ENCODE assay signal across 9 mouse cellular contexts in the genomic region with DNA sequence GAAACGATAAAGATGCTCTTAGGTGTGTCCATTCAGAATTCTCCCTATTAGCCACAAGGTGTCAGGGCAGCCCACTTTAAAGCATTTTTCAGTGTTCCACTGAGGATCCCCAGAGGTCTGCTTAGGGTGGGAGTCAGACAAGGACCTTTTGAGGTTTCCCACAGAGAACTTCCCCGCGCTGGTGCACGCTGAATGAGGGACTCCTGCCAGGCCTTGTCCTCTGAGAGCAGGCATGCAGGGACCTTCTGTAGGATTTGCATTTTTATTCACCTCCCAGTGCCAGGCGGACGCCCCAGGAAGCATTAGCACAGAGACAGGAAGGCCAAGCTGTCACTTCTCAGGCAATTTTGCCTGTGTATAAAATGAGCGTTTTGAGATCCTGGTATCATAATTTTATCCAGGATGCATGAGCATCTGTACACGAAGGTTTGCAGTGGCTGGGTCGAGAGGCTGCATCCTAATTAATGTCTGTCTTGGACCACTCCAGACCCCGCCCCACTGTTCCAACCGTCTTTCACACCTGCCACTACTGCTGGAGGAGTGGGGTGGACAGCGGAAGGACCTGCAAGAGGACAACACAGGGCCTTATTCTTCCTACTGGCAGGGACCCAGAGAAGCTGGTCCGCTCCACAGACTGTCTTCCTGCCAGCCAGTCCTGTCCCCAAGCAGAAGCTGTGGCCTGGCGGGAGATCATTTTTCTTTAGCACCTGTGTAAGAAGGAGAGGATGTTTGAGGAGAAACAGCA. TPM values are rescaled to one million over a fixed set of nuclear protein-coding genes. Genes with fewer than 3 reads are reported as not detected.
DNase-seq lines count a peak whose midpoint lies in the region; ATAC-seq and TF ChIP-seq lines count a peak whose summit lies in the region.
"Had no signal": no experiment of that assay in that cellular context is flagged by ENCODE, and none has a peak within 500 bp of the region (broad histone marks: within the 10 kb centered on the region; RNA-seq: fewer than 3 reads in every experiment).

No protein-coding gene starts in this region.

- intact Hi-C loops in gastrocnemius, postnatal 36 days (cut with DNase I): no loop called here

- no peak overlapping the region for H3K4me3 ChIP-seq in lung, embryonic 14.5 days (ENCODE audit: low read depth, low read length)
- H3K4me3 ChIP-seq in forebrain, embryonic 10.5 days: no peak overlapping the region
- H3K4me3 ChIP-seq: embryonic facial prominence, embryonic 12.5 days had no signal

- H3K9me3 ChIP-seq in lung, embryonic 14.5 days (ENCODE audit: low read depth, low read length): no peaks in the 10 kb centered on the region
- H3K9me3 ChIP-seq in forebrain, embryonic 10.5 days: no peaks in the 10 kb centered on the region
- H3K9me3 ChIP-seq: embryonic facial prominence, embryonic 12.5 days had no signal

- H3K27me3 ChIP-seq in lung, embryonic 14.5 days (ENCODE audit: insufficient read depth, low read length): no peaks in the 10 kb centered on the region
- H3K27me3 ChIP-seq in forebrain, embryonic 10.5 days (ENCODE audit: poor library complexity, severe bottlenecking): no peaks in the 10 kb centered on the region
- H3K27me3 ChIP-seq: embryonic facial prominence, embryonic 12.5 days had no signal

- no peak for ATAC-seq in lung, embryonic 14.5 days (ENCODE audit: insufficient read depth)

- no peak overlapping the region for H3K27ac ChIP-seq in lung, embryonic 14.5 days (ENCODE audit: low read depth)
- H3K27ac ChIP-seq in forebrain, embryonic 10.5 days: 0 out of 2 replicates have a peak overlapping the region, but pooled peaks have one; percentile 44
- H3K27ac ChIP-seq: embryonic facial prominence, embryonic 12.5 days had no signal

- H3K4me1 ChIP-seq in lung, embryonic 14.5 days (ENCODE audit: insufficient read depth): no peaks in the 10 kb centered on the region
- H3K4me1 ChIP-seq in forebrain, embryonic 10.5 days: peaks cover 16% of the 10 kb centered on the region
- H3K4me1 ChIP-seq: embryonic facial prominence, embryonic 12.5 days had no signal

- no peak overlapping the region for H3K4me2 ChIP-seq in lung, embryonic 14.5 days
- H3K4me2 ChIP-seq: embryonic facial prominence, embryonic 12.5 days had no signal

- no peaks in the 10 kb centered on the region for H3K36me3 ChIP-seq in lung, embryonic 14.5 days (ENCODE audit: insufficient read depth)
- H3K36me3 ChIP-seq in forebrain, embryonic 10.5 days (replicated peaks): no peaks in the 10 kb centered on the region
- H3K36me3 ChIP-seq: embryonic facial prominence, embryonic 12.5 days had no signal

- TF ChIP-seq CTCF in lung, embryonic 14.5 days (IDR thresholded peaks at IDR 0.05; ENCODE audit: low read depth): no peak

- 22% methylated on average over 14 of the region's 14 CpGs for WGBS in lung, embryonic 14.5 days
- WGBS in forebrain, embryonic 10.5 days: 30% methylated on average over 14 of the region's 14 CpGs

- DNase-seq in lung, embryonic 14.5 days: peak; percentile 11
- DNase-seq in lung, postnatal 36 days: no peak
- DNase-seq in forebrain, embryonic 10.5 days (ENCODE audit: extremely low spot score, low spot score): no peak
- DNase-seq in layer of hippocampus, postnatal 25 days (ENCODE audit: extremely low spot score in 1 of 2, low spot score in 1 of 2): peak; percentile 13 to 17
- peak; percentile 11 for DNase-seq in right cerebral cortex, postnatal 25 days
- no peak for DNase-seq in gastrocnemius, postnatal 36 days
- DNase-seq in kidney, postnatal 36 days: no peak
- no peak for DNase-seq in heart, adult 18-20 months

- no peak overlapping the region for H3K9ac ChIP-seq in lung, embryonic 14.5 days
- H3K9ac ChIP-seq: embryonic facial prominence, embryonic 12.5 days had no signal

RNA-seq across cellular contexts. Expression of a gene that starts 35.2 kb away (rescaled TPM):
- 1.4 and 1.5 TPM in 2 replicates for polyA plus RNA-seq in lung, embryonic 14.5 days (2014; fragmentation: Nextera tagmentation; extraction: Ambion mirVana)
- polyA plus RNA-seq in forebrain, embryonic 10.5 days (2016; fragmentation: Nextera tagmentation; extraction: Ambion mirVana): 2.8 and 3.1 TPM in 2 replicates
- 1 to 10 TPM; 1.6 to 2.2 TPM for total RNA-seq in layer of hippocampus, postnatal 25 days (2021)
- total RNA-seq in gastrocnemius, postnatal 36 days (2021): under 1 TPM; 0.18 to 0.20 TPM
- total RNA-seq in heart, adult 18-20 months (2021): under 1 TPM in 1 of 2 experiments, not detected in 1; 0.18 TPM

Comparison
In these comparisons a context has a peak if more than half of its experiments do, and no peak if none do; other contexts are left out.
1. DNase-seq: peak in lung, embryonic 14.5 days (single experiment), layer of hippocampus, postnatal 25 days (2 of 2) and right cerebral cortex, postnatal 25 days (single experiment); none in lung, postnatal 36 days (single experiment), forebrain, embryonic 10.5 days (single experiment), gastrocnemius, postnatal 36 days (0 of 2), kidney, postnatal 36 days (0 of 2) and heart, adult 18-20 months (0 of 2).